Mouse (Mus musculus) ovary, adult 10 weeks (tissue): ENCODE data around the gene Rpl27. TPM values are rescaled to one million over a fixed set of nuclear protein-coding genes. Genes with fewer than 3 reads are reported as not detected.

Experiments used
- polyA plus RNA-seq: library from polyadenylated mRNA; stranded (reverse); fragments of 350-450 nt; fragmentation: Illumina TruSeq; extraction: RNeasy Lipid Tissue Mini Kit (QIAGEN cat#74804); gene quantifications from one replicate; pipeline ENCODE4 v1.2.3, GENCODE M21; 2014

The Rpl27 gene
- polyA plus RNA-seq, result 91.3 TPM

DNA sequence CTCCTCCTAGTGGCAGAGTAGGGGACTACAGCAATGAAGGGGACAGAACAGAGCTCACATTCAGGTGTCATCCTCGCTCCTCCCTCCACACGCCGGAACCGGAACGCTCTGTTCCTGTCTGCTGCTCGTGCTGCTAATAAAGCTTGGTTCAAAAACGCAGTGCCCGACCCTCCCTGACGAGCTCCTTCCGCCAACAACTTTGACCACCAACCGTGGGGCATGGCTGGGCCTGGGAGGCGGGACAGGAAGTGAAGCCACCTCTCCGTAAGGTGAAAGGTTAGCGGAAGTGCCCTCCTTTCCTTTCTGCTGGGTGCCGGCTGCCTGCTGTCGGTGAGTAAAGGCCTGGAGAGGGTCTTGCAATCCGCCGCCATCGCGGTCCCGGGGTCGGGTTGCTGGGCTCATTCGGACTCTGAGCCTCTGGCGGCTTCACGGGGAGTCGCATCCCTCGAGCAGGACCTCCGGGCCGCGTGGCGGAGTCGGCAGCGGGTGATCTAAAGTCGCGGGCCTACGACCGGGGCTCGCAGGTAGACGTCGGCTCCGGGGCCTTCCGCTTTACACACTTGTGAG, at the start of gene Rpl27:
Rpl27 (plus strand) TSS at position 172 of the 567 bp plus-strand sequence.

DNA sequence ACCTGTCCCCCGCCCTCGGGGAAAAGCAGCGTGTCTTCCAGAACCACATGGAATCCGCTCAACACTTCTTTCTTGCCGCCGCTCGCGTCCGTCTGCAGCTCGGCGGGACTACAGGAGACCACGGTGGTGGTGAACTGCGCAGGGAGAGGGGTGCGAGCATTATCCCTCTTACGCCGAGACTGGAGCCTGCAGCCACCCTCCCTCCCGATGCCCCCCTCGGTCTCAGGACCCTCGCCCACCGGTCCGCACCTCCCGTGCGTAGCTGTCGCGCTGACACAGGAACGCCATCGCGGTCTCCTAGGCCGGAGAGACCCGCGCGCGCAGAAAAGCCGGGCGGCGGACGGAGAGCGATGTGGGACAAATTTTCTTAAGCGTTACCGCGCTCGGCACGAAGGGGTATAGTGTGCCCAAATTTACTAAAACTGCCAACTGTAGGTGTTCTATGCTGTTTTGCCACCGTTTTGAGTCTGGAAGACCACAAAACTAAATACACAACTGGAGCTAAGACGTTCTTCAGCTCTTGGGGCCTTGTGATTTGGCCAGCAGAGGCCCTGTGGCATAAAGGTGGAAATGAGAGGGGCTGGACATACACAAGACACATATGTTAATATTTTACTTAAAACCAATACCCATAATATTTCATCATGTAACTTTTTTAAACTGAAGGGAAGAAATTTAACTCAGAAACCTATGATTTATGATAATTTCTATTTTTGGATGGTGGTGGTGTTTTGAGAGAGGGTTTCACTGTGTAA, 24.8 kb upstream of the Rpl27 start, which contains the start of gene Aarsd1:
Aarsd1 (minus strand) TSS at position 515 of the 755 bp plus-strand sequence.

DNA sequence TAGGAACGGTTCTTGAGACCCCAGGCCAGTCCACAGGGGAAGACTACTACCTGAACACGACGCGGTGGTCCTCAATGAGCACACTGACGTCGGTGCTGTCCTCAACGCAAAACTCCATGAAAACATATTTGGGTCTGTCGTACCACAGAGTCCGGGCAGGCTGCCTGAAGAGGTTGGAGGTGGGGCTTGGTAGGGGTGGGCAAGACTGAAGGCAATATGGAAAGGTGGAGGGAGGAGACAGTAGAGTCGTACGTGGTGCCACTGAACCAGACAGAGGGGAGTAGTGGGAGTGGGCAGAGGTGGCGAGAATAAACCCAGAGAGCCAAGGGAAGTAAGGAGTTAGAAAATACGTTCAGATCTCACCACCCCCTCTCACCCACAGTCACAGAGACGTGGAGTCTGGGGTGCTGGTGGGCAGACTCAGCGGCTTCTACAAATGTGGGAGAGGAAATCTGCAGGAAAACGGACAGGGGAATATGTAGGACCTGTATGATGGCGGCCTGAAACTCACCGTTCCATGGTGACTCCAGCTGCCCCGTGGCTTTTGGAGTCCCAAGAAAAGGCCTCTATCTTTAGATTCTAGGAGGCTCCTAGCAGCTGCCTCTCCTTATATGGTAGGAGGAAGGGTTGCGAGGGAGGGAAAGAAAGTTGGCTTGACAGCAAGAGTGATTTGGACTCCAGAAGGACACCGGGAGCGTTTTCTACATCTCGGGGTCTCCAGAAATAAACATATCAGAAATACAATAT, 17.8 kb upstream of the Rpl27 start, which contains the start of gene Gm27029:
Gm27029 (minus strand) TSS at position 692 of the 747 bp plus-strand sequence.

DNA sequence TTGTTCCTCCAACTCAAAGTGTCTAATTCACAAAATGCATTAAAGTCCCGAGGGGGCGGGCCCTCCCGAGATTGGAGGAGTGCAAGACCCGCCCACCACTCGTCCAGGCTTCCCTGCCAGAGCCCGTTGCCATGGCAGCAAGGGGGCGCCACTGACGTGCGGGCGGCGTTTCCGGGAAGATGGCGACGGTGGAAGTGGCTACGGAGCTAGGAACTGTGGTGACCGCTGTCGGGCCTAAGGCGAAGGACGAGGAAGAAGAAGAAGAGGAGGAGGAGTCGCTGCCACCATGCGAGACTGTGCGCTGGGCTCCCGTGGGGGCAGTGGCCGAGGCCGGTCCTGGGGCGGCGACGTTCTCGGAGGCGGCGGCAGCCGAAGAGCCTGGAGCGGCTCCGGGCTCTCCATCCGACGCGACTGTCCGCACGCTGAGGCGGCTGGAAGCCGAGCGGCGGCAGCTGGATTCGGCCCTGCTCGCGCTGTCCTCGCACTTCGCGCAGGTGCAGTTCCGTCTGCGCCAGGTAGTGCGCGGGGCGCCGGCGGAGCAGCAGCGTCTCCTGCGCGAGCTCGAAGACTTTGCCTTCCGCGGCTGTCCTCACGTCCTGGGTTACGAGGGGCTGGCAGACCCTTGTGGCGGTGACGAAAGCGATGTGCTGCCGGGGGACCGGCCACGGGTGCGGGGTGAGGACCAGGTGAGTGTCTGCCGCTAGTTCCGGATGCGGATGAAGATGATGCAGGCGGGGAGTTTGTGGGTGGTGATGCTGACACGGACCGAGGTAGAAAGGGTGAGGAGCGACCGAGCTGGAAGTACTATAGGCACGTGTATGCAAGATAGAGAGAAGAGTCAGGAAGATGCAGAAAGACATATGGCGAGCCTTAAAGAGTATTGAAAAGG, 16.9 kb upstream of the Rpl27 start, which contains the start of the genes Rundc1 and Ptges3l:
Rundc1 (plus strand) TSS at position 161 of the 889 bp plus-strand sequence.
Ptges3l (minus strand) TSS at position 409 of the 889 bp plus-strand sequence.

DNA sequence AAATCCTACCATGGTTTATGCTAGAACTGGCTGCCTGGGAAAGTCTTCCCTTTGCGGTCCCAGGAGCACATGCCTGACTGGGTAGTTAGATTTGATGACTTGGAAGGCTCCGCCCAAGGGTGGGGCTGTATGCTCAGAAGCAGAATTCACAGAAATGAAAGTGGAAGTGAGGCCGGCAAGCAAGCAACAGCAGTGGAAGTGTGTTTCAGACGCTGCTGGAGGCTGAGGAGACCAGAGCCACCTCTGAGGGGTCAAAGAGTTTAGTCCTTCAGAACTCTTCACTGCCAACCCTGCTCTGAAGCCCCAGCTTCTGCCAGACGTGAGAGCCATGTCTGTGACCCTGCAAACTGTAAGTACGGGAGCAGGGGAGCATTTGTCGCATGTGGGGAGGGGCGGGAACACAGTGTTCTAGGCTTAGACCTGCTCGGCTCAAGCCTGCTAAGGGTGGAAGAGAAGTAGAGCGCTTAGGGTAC, 6.2 kb downstream of the Rpl27 start, which contains the start of gene Ifi35:
Ifi35 (plus strand) TSS at position 134 of the 473 bp plus-strand sequence.

DNA sequence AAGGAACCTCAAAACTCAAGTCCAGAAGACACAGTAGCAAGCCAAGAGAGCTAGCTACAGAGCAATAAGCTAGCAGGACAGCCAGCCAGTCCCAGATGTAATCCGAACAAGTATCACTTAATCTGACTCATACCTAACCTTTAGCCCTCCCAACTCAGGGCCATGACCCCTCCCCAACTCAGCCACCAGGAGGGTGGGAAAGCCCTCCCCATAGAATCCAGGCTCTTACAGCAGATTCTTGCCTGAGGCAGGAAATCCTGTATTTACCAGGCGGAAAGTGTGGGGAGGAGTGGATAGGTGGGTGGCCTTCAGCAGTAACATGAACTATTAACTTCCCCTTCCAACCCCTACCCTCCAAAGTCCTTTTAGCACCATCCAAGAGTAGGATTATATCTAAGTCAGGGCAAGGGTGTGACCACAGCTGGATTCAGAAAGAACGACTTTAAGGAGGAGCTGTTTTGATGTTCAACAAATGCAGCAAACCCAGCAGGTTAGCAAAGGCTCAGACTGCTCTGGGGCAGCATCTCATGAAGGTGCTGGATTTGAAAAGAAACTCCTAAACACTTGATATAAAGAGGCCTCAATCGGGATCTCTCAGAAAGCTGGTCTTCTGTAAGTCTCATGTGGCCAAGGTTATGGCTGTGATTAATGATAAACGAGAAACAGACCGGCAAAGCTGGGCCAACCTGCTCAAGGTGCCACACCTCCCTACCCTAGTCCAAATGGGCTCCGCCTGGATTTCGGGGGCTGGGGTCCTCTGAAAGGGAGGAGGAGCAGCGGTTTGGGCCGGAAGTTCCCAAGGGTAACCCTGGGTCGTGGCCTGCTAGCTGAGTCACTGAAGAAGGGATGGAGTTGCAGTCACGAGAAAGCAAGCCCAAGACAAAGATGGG, 22.4 kb downstream of the Rpl27 start, which contains the start of gene Rnd2:
Rnd2 (plus strand) TSS at position 789 of the 890 bp plus-strand sequence.

DNA sequence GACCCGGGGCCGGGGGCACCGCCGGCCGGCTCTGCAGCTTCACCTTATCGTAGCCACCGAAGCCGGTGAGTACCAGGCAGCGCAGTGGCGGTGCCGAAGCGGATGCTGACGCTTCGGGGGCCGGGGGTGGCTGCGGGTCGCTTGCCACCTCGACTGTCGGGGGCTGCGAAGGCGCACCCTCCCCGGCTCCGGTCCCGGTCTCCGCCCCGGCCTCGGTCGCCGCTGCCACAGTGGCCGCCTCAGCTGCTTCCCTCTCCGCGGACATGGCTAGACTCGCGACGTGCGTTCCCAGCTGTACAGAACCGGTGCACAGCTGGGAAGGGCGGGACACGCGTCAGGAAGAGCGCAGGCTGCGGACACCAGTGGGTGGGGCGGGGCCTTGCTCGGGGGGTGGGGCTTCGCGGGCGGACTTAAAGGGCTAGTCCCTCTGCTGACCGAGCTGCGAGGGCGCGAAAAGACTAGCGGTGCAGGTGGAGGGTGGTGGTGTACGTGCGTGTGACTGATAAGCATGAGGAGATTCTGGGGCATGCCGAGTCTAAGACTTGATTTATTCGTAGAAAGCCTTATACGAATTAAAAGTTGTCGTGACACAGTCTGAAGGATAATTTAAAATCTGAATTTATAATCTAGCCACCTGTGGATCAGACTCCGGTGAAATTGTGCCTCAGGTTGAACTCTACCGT, 23.9 kb downstream of the Rpl27 start, which contains the start of gene Vat1:
Vat1 (minus strand) TSS at position 362 of the 683 bp plus-strand sequence.

Other genes starting within 250 kb of the Rpl27 start
- gene Ezh1, start 215.8 kb upstream of the Rpl27 start, polyA plus RNA-seq, result 28.3 TPM
- gene Ramp2, start 196.3 kb upstream of the Rpl27 start, polyA plus RNA-seq, result 10.1 TPM
- gene Vps25, start 188.6 kb upstream of the Rpl27 start, polyA plus RNA-seq, result 62.5 TPM
- gene Wnk4, start 181.7 kb upstream of the Rpl27 start, polyA plus RNA-seq, result not detected
- gene Cntd1, start 163.3 kb upstream of the Rpl27 start, polyA plus RNA-seq, result 1.3 TPM
- gene Coa3, start 163.2 kb upstream of the Rpl27 start, polyA plus RNA-seq, result 3.5 TPM
- gene Becn1, start 140.0 kb upstream of the Rpl27 start, polyA plus RNA-seq, result 83.0 TPM
- gene Psme3, start 126.1 kb upstream of the Rpl27 start, polyA plus RNA-seq, result 240 TPM
- 0.26 TPM for gene Aoc2, start 117.2 kb upstream of the Rpl27 start, polyA plus RNA-seq
- gene Aoc3, start 111.7 kb upstream of the Rpl27 start, polyA plus RNA-seq, result 59.7 TPM
- not detected for gene G6pc, start 74.7 kb upstream of the Rpl27 start, polyA plus RNA-seq
- 8.1 TPM for gene Aarsd1, start 24.7 kb upstream of the Rpl27 start, polyA plus RNA-seq
- gene Gm27029, start 17.5 kb upstream of the Rpl27 start, polyA plus RNA-seq, result not detected
- 3.1 TPM for gene Rundc1, start 17.2 kb upstream of the Rpl27 start, polyA plus RNA-seq
- gene Ptges3l, start 17.0 kb upstream of the Rpl27 start, polyA plus RNA-seq, result 3.0 TPM
- 0.68 TPM for gene Ifi35, start 6.1 kb downstream of the Rpl27 start, polyA plus RNA-seq
- 31.6 TPM for gene Rnd2, start 22.7 kb downstream of the Rpl27 start, polyA plus RNA-seq
- gene Vat1, start 23.9 kb downstream of the Rpl27 start, polyA plus RNA-seq, result 1.8 TPM
- 24.1 TPM for gene Brca1, start 109.7 kb downstream of the Rpl27 start, polyA plus RNA-seq
- 140 TPM for gene Nbr1, start 109.9 kb downstream of the Rpl27 start, polyA plus RNA-seq
- 4.6 TPM for gene Tmem106a, start 139.9 kb downstream of the Rpl27 start, polyA plus RNA-seq
- gene Gm11634, start 157.0 kb downstream of the Rpl27 start, polyA plus RNA-seq, result not detected
- gene Rdm1, start 184.9 kb downstream of the Rpl27 start, polyA plus RNA-seq, result not detected
- 4.6 TPM for gene Arl4d, start 223.2 kb downstream of the Rpl27 start, polyA plus RNA-seq